Comparison of ENCODE assay signal across 8 mouse cellular contexts in genomic region chr9:108307021-108307807, GRCm38 (mm10). TPM values are rescaled to one million over a fixed set of nuclear protein-coding genes. Genes with fewer than 3 reads are reported as not detected.
DNase-seq lines count a peak whose midpoint lies in the region; ATAC-seq and TF ChIP-seq lines count a peak whose summit lies in the region.

No protein-coding gene starts in this region.

- 0 out of 2 replicates have a peak, but pooled peaks cover 7% of the 10 kb centered on the region for H3K36me3 ChIP-seq in kidney, postnatal 0 days (ENCODE audit: insufficient read depth, low read length)
- peaks cover 18% of the 10 kb centered on the region for H3K36me3 ChIP-seq in hindbrain, embryonic 15.5 days
- peaks cover 15% of the 10 kb centered on the region for H3K36me3 ChIP-seq in midbrain, postnatal 0 days (ENCODE audit: insufficient read depth, low read length)

- peak overlapping the region; percentile 98 for H3K27ac ChIP-seq in kidney, postnatal 0 days
- peak overlapping the region; percentile 82 for H3K27ac ChIP-seq in brown adipose tissue, adult 24 weeks (replicated peaks; ENCODE audit: low read depth, low read length)
- peak overlapping the region; percentile 98 for H3K27ac ChIP-seq in hindbrain, embryonic 15.5 days (replicated peaks)
- H3K27ac ChIP-seq in midbrain, postnatal 0 days (ENCODE audit: low read depth, low read length) = peak overlapping the region; percentile 95

- H3K9me3 ChIP-seq in kidney, postnatal 0 days (replicated peaks; ENCODE audit: low read length) = no peaks in the 10 kb centered on the region
- H3K9me3 ChIP-seq in hindbrain, embryonic 15.5 days = no peaks in the 10 kb centered on the region
- H3K9me3 ChIP-seq in midbrain, postnatal 0 days (ENCODE audit: low read length) = no peaks in the 10 kb centered on the region

- H3K9ac ChIP-seq in kidney, postnatal 0 days (ENCODE audit: low read depth, low read length) = peak overlapping the region; percentile 97
- peak overlapping the region; percentile 89 for H3K9ac ChIP-seq in hindbrain, embryonic 15.5 days
- H3K9ac ChIP-seq in midbrain, postnatal 0 days (replicated peaks; ENCODE audit: low read length, poor library complexity, severe bottlenecking) = peak overlapping the region; percentile 95

- TF ChIP-seq CTCF in kidney, postnatal 0 days (IDR thresholded peaks at IDR 0.05; ENCODE audit: low read depth) = no peak
- TF ChIP-seq CTCF in midbrain, postnatal 0 days (IDR thresholded peaks at IDR 0.05) = no peak

- peak overlapping the region; percentile 79 for H3K4me3 ChIP-seq in kidney, postnatal 0 days (replicated peaks; ENCODE audit: low read depth, low read length)
- H3K4me3 ChIP-seq in brown adipose tissue, adult 24 weeks (ENCODE audit: insufficient read depth, low read depth, low read length) = peak overlapping the region; percentile 87
- H3K4me3 ChIP-seq in hindbrain, embryonic 15.5 days = peak overlapping the region; percentile 90
- H3K4me3 ChIP-seq in midbrain, postnatal 0 days (ENCODE audit: low read depth, low read length) = peak overlapping the region; percentile 95

- 3% methylated on average over 12 of the region's 12 CpGs for WGBS in kidney, postnatal 0 days
- 22% methylated on average over 12 of the region's 12 CpGs for WGBS in hindbrain, embryonic 15.5 days
- 19% methylated on average over 12 of the region's 12 CpGs for WGBS in midbrain, postnatal 0 days

- peaks cover 18% of the 10 kb centered on the region for H3K4me1 ChIP-seq in kidney, postnatal 0 days (replicated peaks; ENCODE audit: insufficient read depth, low read length)
- peaks cover 21% of the 10 kb centered on the region for H3K4me1 ChIP-seq in brown adipose tissue, adult 24 weeks (ENCODE audit: control insufficient read depth, insufficient read depth, insufficient read length, low read length)
- H3K4me1 ChIP-seq in hindbrain, embryonic 15.5 days (replicated peaks) = peaks cover 46% of the 10 kb centered on the region
- peaks cover 14% of the 10 kb centered on the region for H3K4me1 ChIP-seq in midbrain, postnatal 0 days (ENCODE audit: insufficient read depth, low read length)

- no peak for ATAC-seq in kidney, postnatal 0 days (replicated peaks; ENCODE audit: low FRiP score, low read depth)
- ATAC-seq in hindbrain, embryonic 15.5 days (ENCODE audit: low FRiP score, low read depth) = no peak
- ATAC-seq in midbrain, postnatal 0 days (ENCODE audit: low FRiP score) = no peak

- peak; percentile 11 for DNase-seq in kidney, postnatal 0 days (ENCODE audit: low spot score)
- no peak for DNase-seq in kidney, postnatal 4 days
- no peak for DNase-seq in midbrain, postnatal 0 days (ENCODE audit: low spot score)
- DNase-seq in right cerebral cortex, postnatal 25 days = no peak
- DNase-seq in cerebellum, adult 9-11 months = no peak
- DNase-seq in cerebellum, postnatal 36 days = no peak

- H3K27me3 ChIP-seq in kidney, postnatal 0 days (ENCODE audit: insufficient read depth, low read length) = no peaks in the 10 kb centered on the region
- no peaks in the 10 kb centered on the region for H3K27me3 ChIP-seq in hindbrain, embryonic 15.5 days
- no peaks in the 10 kb centered on the region for H3K27me3 ChIP-seq in midbrain, postnatal 0 days (ENCODE audit: insufficient read depth, low read length)

- H3K4me2 ChIP-seq in kidney, postnatal 0 days (ENCODE audit: low read length) = peak overlapping the region; percentile 82
- peak overlapping the region; percentile 61 for H3K4me2 ChIP-seq in hindbrain, embryonic 15.5 days
- H3K4me2 ChIP-seq in midbrain, postnatal 0 days (ENCODE audit: low read depth, low read length, poor library complexity, severe bottlenecking) = peak overlapping the region; percentile 55

RNA-seq across cellular contexts. Expression of gene Tcta, which starts 1.3 kb away (rescaled TPM):
- 47.5 and 49.0 TPM in 2 replicates for polyA plus RNA-seq in kidney, postnatal 0 days (2015; fragmentation: Nextera tagmentation; extraction: Ambion mirVana)
- polyA plus RNA-seq in brown adipose tissue, adult 24 weeks (2012; ENCODE audit: insufficient read depth, insufficient read length, missing spikeins) = 24.2 and 32.4 TPM in 2 replicates
- 52.7 and 53.0 TPM in 2 replicates for polyA plus RNA-seq in hindbrain, embryonic 15.5 days (2015; fragmentation: Nextera tagmentation; extraction: Ambion mirVana)
- 59.8 and 61.2 TPM in 2 replicates for total RNA-seq in midbrain, postnatal 0 days (2014; rRNA removed)
- polyA plus RNA-seq in midbrain, postnatal 0 days (2015; fragmentation: Nextera tagmentation; extraction: Ambion mirVana) = 76.3 and 79.8 TPM in 2 replicates

RNA-seq across cellular contexts. Expression of gene Rhoa, which starts 1.3 kb away (rescaled TPM):
- polyA plus RNA-seq in kidney, postnatal 0 days (2015; fragmentation: Nextera tagmentation; extraction: Ambion mirVana) = 448 and 489 TPM in 2 replicates
- polyA plus RNA-seq in brown adipose tissue, adult 24 weeks (2012; ENCODE audit: insufficient read depth, insufficient read length, missing spikeins) = 299 and 302 TPM in 2 replicates
- polyA plus RNA-seq in hindbrain, embryonic 15.5 days (2015; fragmentation: Nextera tagmentation; extraction: Ambion mirVana) = 275 and 287 TPM in 2 replicates
- 120 and 124 TPM in 2 replicates for total RNA-seq in midbrain, postnatal 0 days (2014; rRNA removed)
- 242 and 252 TPM in 2 replicates for polyA plus RNA-seq in midbrain, postnatal 0 days (2015; fragmentation: Nextera tagmentation; extraction: Ambion mirVana)

RNA-seq across cellular contexts. Expression of gene Amt, which starts 10.6 kb away (rescaled TPM):
- polyA plus RNA-seq in kidney, postnatal 0 days (2015; fragmentation: Nextera tagmentation; extraction: Ambion mirVana) = 50.5 and 51.2 TPM in 2 replicates
- polyA plus RNA-seq in brown adipose tissue, adult 24 weeks (2012; ENCODE audit: insufficient read depth, insufficient read length, missing spikeins) = 2.0 and 2.8 TPM in 2 replicates
- polyA plus RNA-seq in hindbrain, embryonic 15.5 days (2015; fragmentation: Nextera tagmentation; extraction: Ambion mirVana) = 27.0 and 28.3 TPM in 2 replicates
- total RNA-seq in midbrain, postnatal 0 days (2014; rRNA removed) = 27.7 and 30.2 TPM in 2 replicates
- polyA plus RNA-seq in midbrain, postnatal 0 days (2015; fragmentation: Nextera tagmentation; extraction: Ambion mirVana) = 28.1 and 30.9 TPM in 2 replicates

RNA-seq across cellular contexts. Expression of gene Nicn1, which starts 17.0 kb away (rescaled TPM):
- polyA plus RNA-seq in kidney, postnatal 0 days (2015; fragmentation: Nextera tagmentation; extraction: Ambion mirVana) = 30.1 and 34.5 TPM in 2 replicates
- polyA plus RNA-seq in brown adipose tissue, adult 24 weeks (2012; ENCODE audit: insufficient read depth, insufficient read length, missing spikeins) = 21.6 and 23.1 TPM in 2 replicates
- polyA plus RNA-seq in hindbrain, embryonic 15.5 days (2015; fragmentation: Nextera tagmentation; extraction: Ambion mirVana) = 130 and 134 TPM in 2 replicates
- 80.7 and 107 TPM in 2 replicates for total RNA-seq in midbrain, postnatal 0 days (2014; rRNA removed)
- 122 and 142 TPM in 2 replicates for polyA plus RNA-seq in midbrain, postnatal 0 days (2015; fragmentation: Nextera tagmentation; extraction: Ambion mirVana)

RNA-seq across cellular contexts. Expression of gene Gpx1, which starts 31.5 kb away (rescaled TPM):
- 1,215 and 1,273 TPM in 2 replicates for polyA plus RNA-seq in kidney, postnatal 0 days (2015; fragmentation: Nextera tagmentation; extraction: Ambion mirVana)
- 770 and 989 TPM in 2 replicates for polyA plus RNA-seq in brown adipose tissue, adult 24 weeks (2012; ENCODE audit: insufficient read depth, insufficient read length, missing spikeins)
- 444 and 458 TPM in 2 replicates for polyA plus RNA-seq in hindbrain, embryonic 15.5 days (2015; fragmentation: Nextera tagmentation; extraction: Ambion mirVana)
- total RNA-seq in midbrain, postnatal 0 days (2014; rRNA removed) = 225 and 226 TPM in 2 replicates
- 430 and 447 TPM in 2 replicates for polyA plus RNA-seq in midbrain, postnatal 0 days (2015; fragmentation: Nextera tagmentation; extraction: Ambion mirVana)
